Mouse (Mus musculus): Measurements from ENCODE around the gene Dmc1. TPM values are rescaled to one million over a fixed set of nuclear protein-coding genes. Genes with fewer than 3 reads are reported as not detected.

Gene Dmc1
- polyA plus RNA-seq (2012; ENCODE audit: low replicate concordance), result not detected in 2 replicates

DNA sequence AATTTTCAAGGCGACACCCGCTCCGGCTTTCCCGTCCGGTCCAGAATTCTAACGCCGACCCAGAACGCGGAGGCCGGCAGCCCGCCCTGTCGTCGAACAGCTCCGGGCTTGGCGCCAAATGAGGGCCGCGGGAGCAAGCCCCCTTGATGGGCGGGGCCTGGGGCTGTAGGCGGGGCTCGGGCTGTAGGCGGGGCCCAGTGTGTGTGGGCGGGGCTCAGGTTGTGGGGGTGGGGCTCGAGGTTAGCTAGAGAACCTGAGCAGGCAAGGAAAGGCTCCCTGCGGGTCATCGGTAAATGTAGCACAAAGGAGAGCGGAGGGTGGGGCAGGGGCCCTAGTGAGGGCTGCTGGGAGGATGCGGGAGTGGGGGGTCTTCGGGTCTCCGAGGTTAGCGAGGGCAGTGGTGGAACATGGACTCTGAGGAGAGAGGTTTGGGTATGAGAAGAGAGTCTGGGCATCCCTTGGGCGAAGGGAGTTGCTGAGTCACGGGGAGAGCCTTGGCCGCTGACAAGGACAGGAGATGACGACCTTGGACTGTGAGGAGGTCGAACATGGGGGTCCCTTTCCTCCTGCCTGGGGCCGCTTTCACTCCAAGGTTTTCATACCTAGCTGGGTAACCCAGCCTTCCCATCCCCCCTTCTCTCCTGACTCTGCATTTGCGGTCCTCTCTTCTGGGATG, at the start of gene Dmc1:
Gene Dmc1, minus strand, starts transcription at position 120 of the 676 bp plus-strand sequence.

DNA sequence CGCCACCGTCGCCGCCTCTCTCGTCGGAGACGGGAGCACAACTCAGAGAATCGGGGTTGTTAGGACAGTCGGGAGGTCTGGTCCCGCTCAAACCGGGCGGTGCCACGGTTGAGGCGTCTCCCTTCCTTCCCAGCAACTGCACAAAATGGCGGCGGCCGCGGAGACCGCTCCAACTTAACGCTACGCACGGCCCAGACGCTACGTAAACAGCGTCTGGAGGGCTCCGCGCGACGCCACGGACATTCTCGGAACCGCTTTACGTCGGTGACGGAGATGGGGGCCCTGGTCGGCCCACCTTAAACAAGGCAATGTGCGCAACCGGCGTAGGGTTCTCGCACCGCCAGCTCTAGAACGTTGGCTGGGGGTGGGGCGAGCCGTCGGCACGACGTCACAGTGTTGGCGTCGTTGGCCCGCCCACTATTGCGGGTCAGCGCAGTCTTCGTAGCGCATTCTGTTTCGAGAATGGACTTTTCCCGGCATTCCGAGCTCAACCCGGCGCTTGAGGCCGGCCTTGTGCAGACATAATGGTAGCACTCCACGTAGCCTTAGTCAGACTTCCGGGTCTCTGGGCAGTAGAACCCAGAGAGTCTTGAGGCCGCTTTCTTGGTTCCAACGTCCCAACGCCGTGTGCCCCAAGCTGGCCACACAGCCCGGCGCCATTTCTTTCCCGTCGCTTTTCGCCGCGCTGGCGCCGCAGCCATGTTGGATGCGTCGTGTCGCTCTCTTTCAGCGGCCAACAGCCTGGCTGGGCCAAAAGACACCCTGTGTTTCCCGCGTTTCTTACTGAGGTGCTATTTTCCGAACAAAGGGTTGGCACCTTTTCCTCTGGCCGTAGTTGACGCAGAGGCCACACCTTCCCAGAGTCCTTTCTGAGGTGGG, 58.3 kb downstream of the Dmc1 start, which contains the start of gene Ddx17:
Gene Ddx17, minus strand, starts transcription at position 332 of the 879 bp plus-strand sequence.

DNA sequence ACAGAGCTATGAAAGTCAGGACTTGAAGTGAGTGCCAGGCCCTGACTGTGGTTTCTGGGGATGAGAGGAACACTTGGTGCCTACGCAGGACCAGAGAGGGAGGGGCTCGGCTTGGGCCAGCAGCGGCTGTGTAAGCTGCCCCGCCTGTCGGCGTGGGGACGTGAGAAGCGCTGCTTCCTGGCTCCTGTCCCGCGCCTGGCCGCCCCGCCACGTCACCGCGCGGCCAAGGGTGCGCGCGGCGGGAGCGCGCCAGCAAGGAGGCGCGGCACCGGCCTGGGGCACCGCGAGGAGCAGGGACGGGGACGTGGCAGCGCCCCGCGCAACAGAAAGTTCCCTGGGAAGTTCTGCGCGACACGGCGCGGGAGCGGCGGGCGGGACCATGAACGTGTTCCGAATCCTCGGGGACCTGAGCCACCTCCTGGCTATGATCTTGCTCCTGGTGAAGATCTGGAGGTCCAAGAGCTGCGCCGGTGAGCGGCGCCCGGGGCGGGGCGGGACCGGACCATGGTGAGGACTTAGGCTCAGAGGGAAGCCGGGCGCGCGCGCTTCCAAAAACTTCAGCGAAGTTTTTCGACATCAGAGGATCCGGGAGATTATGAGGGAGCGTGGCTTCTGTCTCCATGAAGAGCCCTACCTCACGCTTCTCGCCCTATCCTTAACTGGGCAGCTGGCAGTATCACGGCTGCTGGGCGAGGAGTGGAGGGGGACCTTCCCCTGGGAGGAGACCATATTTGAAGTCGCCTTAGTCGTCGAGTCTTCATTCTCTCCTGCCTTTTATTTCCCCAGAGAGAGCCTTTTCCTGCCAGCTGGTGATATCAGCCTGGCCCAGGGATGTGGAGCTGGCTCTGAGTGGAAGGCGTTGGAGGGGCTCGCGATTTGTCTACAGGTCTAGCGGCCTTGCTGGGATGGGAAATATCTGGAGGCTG, 88.5 kb downstream of the Dmc1 start, which contains the start of gene Kdelr3:
Gene Kdelr3, plus strand, starts transcription at position 241 of the 926 bp plus-strand sequence.

Other genes starting within 250 kb of the Dmc1 start
- 53.1 and 68.5 TPM in 2 replicates for gene Tmem184b, start 201.5 kb downstream of the Dmc1 start, polyA plus RNA-seq (2012; ENCODE audit: low replicate concordance)
- gene Csnk1e, start 149.5 kb downstream of the Dmc1 start, polyA plus RNA-seq (2012; ENCODE audit: low replicate concordance), result 30.9 and 51.5 TPM in 2 replicates
- not detected in 2 replicates for gene Kcnj4, start 99.9 kb downstream of the Dmc1 start, polyA plus RNA-seq (2012; ENCODE audit: low replicate concordance)
- 0.20 TPM in 1 of 2 replicates, not detected in the other for gene Kdelr3, start 88.7 kb downstream of the Dmc1 start, polyA plus RNA-seq (2012; ENCODE audit: low replicate concordance)
- gene Ddx17, start 58.4 kb downstream of the Dmc1 start, polyA plus RNA-seq (2012; ENCODE audit: low replicate concordance), result 56.6 and 58.3 TPM in 2 replicates
- gene Fam227a, start 53.8 kb upstream of the Dmc1 start, polyA plus RNA-seq (2012; ENCODE audit: low replicate concordance), result 0.03 and 0.14 TPM in 2 replicates
- gene Cby1, start 54.1 kb upstream of the Dmc1 start, polyA plus RNA-seq (2012; ENCODE audit: low replicate concordance), result 82.1 and 89.2 TPM in 2 replicates
- 99.5 and 101 TPM in 2 replicates for gene Tomm22, start 65.8 kb upstream of the Dmc1 start, polyA plus RNA-seq (2012; ENCODE audit: low replicate concordance)
- 70.7 and 83.5 TPM in 2 replicates for gene Josd1, start 82.8 kb upstream of the Dmc1 start, polyA plus RNA-seq (2012; ENCODE audit: low replicate concordance)
- 113 and 151 TPM in 2 replicates for gene Gtpbp1, start 85.7 kb upstream of the Dmc1 start, polyA plus RNA-seq (2012; ENCODE audit: low replicate concordance)
- 58.0 and 63.2 TPM in 2 replicates for gene Sun2, start 137.4 kb upstream of the Dmc1 start, polyA plus RNA-seq (2012; ENCODE audit: low replicate concordance)
- 12.0 and 21.0 TPM in 2 replicates for gene Dnal4, start 172.7 kb upstream of the Dmc1 start, polyA plus RNA-seq (2012; ENCODE audit: low replicate concordance)
- gene Nptxr, start 199.7 kb upstream of the Dmc1 start, polyA plus RNA-seq (2012; ENCODE audit: low replicate concordance), result 0.45 and 1.6 TPM in 2 replicates
- gene Npcd, start 229.1 kb upstream of the Dmc1 start, polyA plus RNA-seq (2012; ENCODE audit: low replicate concordance), result 0.36 TPM in 1 of 2 replicates, not detected in the other
- 33.5 and 38.6 TPM in 2 replicates for gene Cbx6, start 229.6 kb upstream of the Dmc1 start, polyA plus RNA-seq (2012; ENCODE audit: low replicate concordance)

Measured in leukemia stem cell, adult 10-12 weeks (primary cell).